Mouse (Mus musculus) intestine, embryonic 14.5 days (tissue): ENCODE data around the gene Gm7075. TPM values are rescaled to one million over a fixed set of nuclear protein-coding genes. Genes with fewer than 3 reads are reported as not detected.
"Not testable (repeated sequence)": the region's sequence is repeated elsewhere in the genome, so short reads cannot be mapped to it uniquely, and the experiment has no call there.

ENCODE experiments used
- ATAC-seq: fragments of 200-750 bp; cut with Nextera tagmentation; replicated peaks from 2 replicates; pipeline ENCODE4 v1.8.0; 2017; ENCODE audit warnings: low read depth, moderate number of reproducible peaks, moderate TSS enrichment, moderate library complexity; ENCODE audit not compliant: low FRiP score, low TSS enrichment
- DNase-seq: peaks from one replicate; pipeline ENCODE4 v3.0.0-alpha.2; 2018; ENCODE audit warnings: low spot score
- H3K27ac ChIP-seq: fragments of 300-500 bp; sonication (generic); 2 replicates; pipeline ENCODE4 v1.5.1; 2014; ENCODE audit warnings: low read depth, mild to moderate bottlenecking, control low read depth
- H3K27me3 ChIP-seq: fragments of 300-500 bp; sonication (generic); replicated peaks from 2 replicates; pipeline ENCODE4 v1.6.1; 2014; ENCODE audit warnings: low read length, control low read depth; ENCODE audit not compliant: control insufficient read depth, insufficient read depth
- H3K36me3 ChIP-seq: fragments of 300-500 bp; sonication (generic); 2 replicates; pipeline ENCODE4 v1.6.1; 2014; ENCODE audit warnings: low read length, control low read depth; ENCODE audit not compliant: control insufficient read depth, insufficient read depth
- H3K4me1 ChIP-seq: fragments of 300-500 bp; sonication (generic); replicated peaks from 2 replicates; pipeline ENCODE4 v1.6.1; 2014; ENCODE audit warnings: low read length, control low read depth, mixed read lengths; ENCODE audit not compliant: control insufficient read depth, insufficient read depth
- H3K4me2 ChIP-seq: fragments of 300-500 bp; sonication (generic); 2 replicates; pipeline ENCODE4 v1.6.1; 2014; ENCODE audit warnings: low read length
- H3K4me3 ChIP-seq: fragments of 300-500 bp; sonication (generic); 2 replicates; pipeline ENCODE4 v1.5.1; 2014; ENCODE audit warnings: low read depth, low read length, control low read depth, mixed read lengths
- H3K9ac ChIP-seq: fragments of 300-500 bp; sonication (generic); 2 replicates; pipeline ENCODE4 v1.6.1; 2014; ENCODE audit warnings: mild to moderate bottlenecking, low read length
- H3K9me3 ChIP-seq: fragments of 300-500 bp; sonication (generic); 2 replicates; pipeline ENCODE4 v1.6.1; 2016; ENCODE audit warnings: low read length, control low read depth; ENCODE audit not compliant: control insufficient read depth
- WGBS: fragments of 180-500 bp; shearing (Covaris S2); extraction: QIAGEN DNeasy Blood & Tissue Kit; methylation state at CpG from one replicate; pipeline ENCODE4 v1.1.7; 2014; 5-methylcytosine and 5-hydroxymethylcytosine counted together
- polyA plus RNA-seq: library from polyadenylated mRNA; unstranded; fragments of >200 nt; fragmentation: Nextera tagmentation; extraction: Ambion mirVana; gene quantifications from 2 replicates; pipeline ENCODE4 v1.2.1, GENCODE M21; 2014

Gene Gm7075
- polyA plus RNA-seq, 1 experiment from 2014 or later = not detected

DNA sequence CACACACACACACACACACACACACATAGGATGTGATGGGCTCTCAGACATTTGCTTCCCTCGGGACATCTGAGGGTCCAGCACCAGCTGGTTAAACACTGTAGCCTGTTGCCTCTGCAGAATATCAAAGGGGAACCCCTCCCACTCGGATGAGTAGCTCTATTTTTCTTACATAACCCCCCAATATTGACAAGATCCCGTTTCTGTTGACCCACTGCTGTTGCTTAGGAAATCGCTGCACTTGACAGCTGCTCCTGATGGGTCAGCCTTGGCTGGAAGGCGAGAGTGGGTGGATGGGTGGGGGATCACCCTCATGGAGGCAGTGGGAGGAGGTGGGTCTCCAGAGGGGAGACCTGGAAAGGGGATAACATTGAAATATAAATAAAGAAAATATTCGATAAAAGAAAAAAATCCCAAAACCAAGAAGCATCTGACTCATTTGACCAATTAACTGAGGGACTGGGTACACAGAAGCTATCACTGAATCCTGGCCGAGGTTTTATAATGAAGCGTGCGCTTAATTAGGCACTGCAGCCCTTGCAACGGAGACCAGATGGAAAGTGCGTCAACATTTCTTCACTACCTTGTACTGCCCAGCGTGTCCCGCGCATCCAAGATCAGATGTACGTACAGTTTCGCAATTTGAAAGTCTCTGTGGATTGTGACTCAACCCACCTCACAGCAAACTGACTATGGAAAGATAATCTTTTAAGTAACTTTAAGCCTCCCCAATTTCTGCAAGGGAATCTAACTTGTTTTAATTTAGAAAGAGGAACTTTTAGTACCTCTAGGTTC, 11.2 kb downstream of the Gm7075 start:
- no peaks in the 10 kb centered on the region for H3K4me1 ChIP-seq
- no peak overlapping the region for H3K4me3 ChIP-seq
- H3K27ac ChIP-seq = no peak overlapping the region
- ATAC-seq (no peak), DNase-seq (no peak)
- no peak overlapping the region for H3K4me2 ChIP-seq
- H3K9me3 ChIP-seq = no peaks in the 10 kb centered on the region
- no peaks in the 10 kb centered on the region for H3K27me3 ChIP-seq
- no peaks in the 10 kb centered on the region for H3K36me3 ChIP-seq
- no peak overlapping the region for H3K9ac ChIP-seq
- WGBS = 67% methylated on average over 16 of the region's 16 CpGs

GRCm38 (mm10) chr10:63403636-63404035, 18.0 kb downstream of the Gm7075 start:
- H3K9me3 ChIP-seq = no peaks in the 10 kb centered on the region
- H3K4me2 ChIP-seq = no peak overlapping the region
- H3K27me3 ChIP-seq = no peaks in the 10 kb centered on the region
- H3K4me1 ChIP-seq = no peaks in the 10 kb centered on the region
- no peak; the same call in 1 of the 2 replicates for ATAC-seq
- H3K27ac ChIP-seq = no peak overlapping the region
- H3K4me3 ChIP-seq = no peak overlapping the region
- no peaks in the 10 kb centered on the region for H3K36me3 ChIP-seq
- DNase-seq = no peak
- no peak overlapping the region for H3K9ac ChIP-seq
- 79% methylated on average over 2 of the region's 2 CpGs for WGBS

DNA sequence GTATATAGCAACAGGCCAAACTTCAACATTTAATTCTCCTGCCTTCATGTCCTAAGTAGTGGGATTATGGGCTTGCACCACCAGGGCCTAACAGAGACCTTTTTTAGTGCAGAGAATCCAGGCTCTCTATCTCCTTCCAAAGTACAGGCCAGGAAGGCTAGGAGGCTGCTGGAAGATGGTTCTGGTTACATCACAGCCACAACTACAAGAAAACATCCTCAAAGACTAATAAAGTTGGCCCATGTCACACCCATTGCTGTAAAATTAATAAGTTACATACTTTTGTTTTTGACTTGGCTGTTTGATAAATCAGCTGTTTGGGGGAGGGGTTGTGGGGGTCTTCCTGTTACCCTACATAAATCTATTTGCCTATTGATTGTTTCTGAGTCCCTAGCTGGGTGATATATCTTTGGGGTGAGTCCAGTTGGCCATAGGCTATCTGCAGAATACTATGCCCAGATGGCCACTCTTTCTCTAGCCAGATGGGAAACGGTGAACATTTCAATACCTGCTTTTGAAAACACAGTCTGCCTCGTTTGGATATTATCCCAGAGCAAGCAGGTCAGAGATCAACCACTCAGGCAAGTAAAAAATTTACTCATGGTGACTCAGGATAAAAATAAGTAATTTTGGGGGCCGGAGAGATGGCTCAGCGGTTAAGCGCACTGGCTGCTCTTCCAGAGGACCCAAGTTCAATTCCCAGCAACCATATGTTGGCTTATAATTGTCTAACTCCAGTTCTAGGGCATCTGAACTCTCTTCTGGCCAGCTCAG, 18.7 kb downstream of the Gm7075 start:
- Histone ChIP-seq H3K4me1 (no peaks in the 10 kb centered on the region), H3K36me3 (no peaks in the 10 kb centered on the region), H3K27me3 (no peaks in the 10 kb centered on the region), H3K4me3 (no peak overlapping the region), H3K27ac (no peak overlapping the region), H3K4me2 (no peak overlapping the region), H3K9ac (no peak overlapping the region), H3K9me3 (no peaks in the 10 kb centered on the region)
- DNase-seq (no peak), ATAC-seq (no peak)
- 86% methylated on average over 5 of the region's 5 CpGs for WGBS

DNA sequence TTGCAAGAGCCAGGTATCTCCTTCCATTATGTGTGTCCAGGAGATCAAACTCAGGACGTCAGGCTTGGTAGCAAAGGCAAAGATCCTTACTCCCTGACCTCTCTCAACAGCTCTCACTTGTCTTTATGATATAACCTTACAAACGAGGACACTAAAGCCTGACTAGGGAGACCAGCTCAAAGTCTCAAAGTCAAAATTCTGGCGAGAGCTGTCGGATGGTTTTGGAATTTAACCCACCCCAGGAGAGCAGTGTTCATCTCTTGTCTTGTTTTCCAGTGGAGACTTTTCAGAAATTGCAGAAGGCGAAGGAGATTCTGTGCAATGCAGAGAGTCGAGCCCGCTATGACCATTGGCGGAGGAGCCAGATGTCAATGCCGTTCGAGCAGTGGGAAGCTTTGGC, 24.6 kb downstream of the Gm7075 start:
- no peaks in the 10 kb centered on the region for H3K27me3 ChIP-seq
- H3K4me2 ChIP-seq = no peak overlapping the region
- no peaks in the 10 kb centered on the region for H3K4me1 ChIP-seq
- H3K27ac ChIP-seq = no peak overlapping the region
- no peak for DNase-seq
- H3K36me3 ChIP-seq = no peaks in the 10 kb centered on the region
- no peak overlapping the region for H3K9ac ChIP-seq
- no peak overlapping the region for H3K4me3 ChIP-seq
- 89% methylated on average over 10 of the region's 10 CpGs for WGBS
- ATAC-seq = no peak
- no peaks in the 10 kb centered on the region for H3K9me3 ChIP-seq

DNA sequence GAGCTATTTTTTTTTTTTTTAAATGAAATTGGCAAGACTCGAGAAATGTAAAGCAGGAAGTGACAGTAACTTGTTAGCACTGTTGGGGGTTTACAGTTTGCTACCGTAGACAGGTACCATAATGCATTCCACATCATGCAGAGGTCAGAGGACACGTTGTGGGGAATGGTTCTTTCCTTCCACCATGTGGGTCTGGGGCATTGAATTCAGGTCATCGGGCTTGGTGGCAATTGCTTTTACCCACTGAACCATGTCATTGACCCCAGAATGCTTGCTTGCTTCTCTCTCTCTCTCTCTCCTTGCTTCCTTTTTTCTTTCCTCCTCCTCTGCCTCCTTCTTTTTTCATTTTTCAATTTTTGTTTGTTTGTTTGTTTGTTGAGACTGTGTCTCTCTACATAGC, 32.6 kb downstream of the Gm7075 start:
- ATAC-seq (no peak), DNase-seq (no peak)
- no peaks in the 10 kb centered on the region for H3K36me3 ChIP-seq
- H3K27ac ChIP-seq = no peak overlapping the region
- no peak overlapping the region for H3K4me3 ChIP-seq
- no peaks in the 10 kb centered on the region for H3K27me3 ChIP-seq
- no peak overlapping the region for H3K4me2 ChIP-seq
- H3K9ac ChIP-seq = no peak overlapping the region
- no peaks in the 10 kb centered on the region for H3K9me3 ChIP-seq
- WGBS = 74% methylated on average over 4 of the region's 4 CpGs
- no peaks in the 10 kb centered on the region for H3K4me1 ChIP-seq

- ATAC-seq (no peak), DNase-seq (no peak)
- H3K27ac ChIP-seq = no peak overlapping the region
Observed at GRCm38 (mm10) chr10:63386991-63387390, 34.6 kb downstream of the Gm7075 start.

GRCm38 (mm10) chr10:63386444-63386843, 35.1 kb downstream of the Gm7075 start:
- peak; percentile 78 for ATAC-seq
- under 1% methylated on average over 19 of the region's 19 CpGs for WGBS
- peak overlapping the region; percentile 34 for H3K9ac ChIP-seq
- 0 out of 2 replicates have a peak, but pooled peaks cover 7% of the 10 kb centered on the region for H3K4me1 ChIP-seq
- H3K27me3 ChIP-seq = peaks cover 2% of the 10 kb centered on the region; the same call in 1 of the 2 replicates
- peak overlapping the region; percentile 50 for H3K4me3 ChIP-seq
- H3K4me2 ChIP-seq = peak overlapping the region; percentile 89
- H3K27ac ChIP-seq = no peak overlapping the region
- H3K9me3 ChIP-seq = no peaks in the 10 kb centered on the region
- no peaks in the 10 kb centered on the region for H3K36me3 ChIP-seq
- peak; percentile 90 for DNase-seq

More at GRCm38 (mm10) chr10:63386991-63387390, 34.6 kb downstream of the Gm7075 start:
- WGBS = 4% methylated on average over 10 of the region's 10 CpGs
- Histone ChIP-seq H3K27me3 (no peaks in the 10 kb centered on the region), H3K9me3 (no peaks in the 10 kb centered on the region), H3K4me3 (peak overlapping the region; percentile 50), H3K4me2 (peak overlapping the region; percentile 89), H3K36me3 (no peaks in the 10 kb centered on the region), H3K4me1 (0 out of 2 replicates have a peak, but pooled peaks cover 1% of the 10 kb centered on the region), H3K9ac (peak overlapping the region; percentile 34)

- DNase-seq, H3K9me3 ChIP-seq, H3K27me3 ChIP-seq, ATAC-seq, H3K27ac ChIP-seq, H3K4me1 ChIP-seq, H3K36me3 ChIP-seq: not testable (repeated sequence)
- Histone ChIP-seq H3K9ac (0 out of 2 replicates have a peak overlapping the region, but pooled peaks have one; percentile 34), H3K4me3 (peak overlapping the region; percentile 50), H3K4me2 (peak overlapping the region; percentile 89)
- WGBS = 34% methylated on average over 5 of the region's 5 CpGs
Observed at GRCm38 (mm10) chr10:63385897-63386296, 35.7 kb downstream of the Gm7075 start.
